Mouse (Mus musculus): ENCODE measurements around the gene Atp6v0a2. TPM values are rescaled to one million over a fixed set of nuclear protein-coding genes. Genes with fewer than 3 reads are reported as not detected.

Atp6v0a2 gene
- polyA plus RNA-seq, 1 experiment from 2014 or later, result 43.1 TPM

DNA sequence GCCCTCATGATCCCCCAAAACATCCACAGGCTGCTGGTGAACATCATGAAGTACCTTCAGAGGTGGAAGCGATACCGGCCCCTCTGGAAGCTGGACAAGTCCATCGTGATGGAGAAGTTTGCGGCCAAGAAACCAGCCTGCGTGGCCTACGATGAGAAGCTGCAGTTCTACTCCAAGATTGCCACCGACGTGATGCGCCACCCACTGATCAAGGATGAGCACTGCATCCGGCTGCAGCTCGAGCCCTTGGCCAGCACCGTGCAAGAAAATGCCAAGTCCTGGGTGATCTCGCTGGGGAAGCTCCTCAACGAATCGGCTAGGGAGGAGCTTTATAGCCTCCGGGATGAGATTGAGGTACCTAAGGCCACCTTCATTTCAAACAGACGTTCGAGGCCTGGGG lies 132.6 kb downstream of the Atp6v0a2 start:
- H3K4me3 ChIP-seq, result no peak overlapping the region
- H3K27me3 ChIP-seq, result no peaks in the 10 kb centered on the region
- 71% methylated on average over 18 of the region's 18 CpGs for WGBS
- H3K27ac ChIP-seq, result no peak overlapping the region
- no peaks in the 10 kb centered on the region for H3K4me1 ChIP-seq (replicated peaks)
- no peak overlapping the region for H3K4me2 ChIP-seq
- H3K36me3 ChIP-seq, result no peaks in the 10 kb centered on the region
- no peak overlapping the region for H3K9ac ChIP-seq
- ATAC-seq (ENCODE audit: low FRiP score), result no peak
- no peaks in the 10 kb centered on the region for H3K9me3 ChIP-seq

DNA sequence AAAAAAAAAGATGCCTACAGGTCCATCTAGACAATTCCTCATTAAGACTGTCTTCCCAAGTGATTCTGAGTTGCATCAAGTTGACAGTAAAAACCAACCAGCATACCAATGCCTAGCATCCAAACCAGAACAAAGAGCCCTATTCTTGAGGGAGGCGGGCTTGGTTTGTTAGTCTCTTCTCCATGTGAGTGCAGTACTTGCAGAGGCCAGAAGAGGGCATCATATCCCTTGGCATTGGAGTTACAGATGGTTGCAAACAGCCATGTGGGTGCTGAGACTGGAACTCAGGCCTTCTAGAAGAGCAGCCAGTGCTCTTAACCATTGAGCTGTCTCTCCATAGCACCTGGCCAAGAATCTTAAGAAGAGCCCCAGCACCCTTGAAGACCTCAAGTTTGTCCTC lies 133.4 kb downstream of the Atp6v0a2 start:
- H3K4me1 ChIP-seq (replicated peaks), result no peaks in the 10 kb centered on the region
- ATAC-seq (ENCODE audit: low FRiP score), result no peak
- H3K9ac ChIP-seq, result no peak overlapping the region
- 97% methylated on average over 1 of the region's 1 CpGs for WGBS
- no peak overlapping the region for H3K27ac ChIP-seq
- no peaks in the 10 kb centered on the region for H3K36me3 ChIP-seq
- no peak overlapping the region for H3K4me2 ChIP-seq
- H3K4me3 ChIP-seq, result no peak overlapping the region
- no peaks in the 10 kb centered on the region for H3K9me3 ChIP-seq
- no peaks in the 10 kb centered on the region for H3K27me3 ChIP-seq

Other genes with a start within 250 kb of the Atp6v0a2 start
- 108 and 115 TPM in 2 replicates for gene Sbno1, start 202.6 kb upstream of the Atp6v0a2 start, polyA plus RNA-seq (2015; fragmentation: Nextera tagmentation; extraction: Ambion mirVana)
- gene Kmt5a, start 188.6 kb upstream of the Atp6v0a2 start, polyA plus RNA-seq (2015; fragmentation: Nextera tagmentation; extraction: Ambion mirVana), result 18.0 and 20.6 TPM in 2 replicates
- 21.2 and 23.8 TPM in 2 replicates for gene Rilpl2, start 150.2 kb upstream of the Atp6v0a2 start, polyA plus RNA-seq (2015; fragmentation: Nextera tagmentation; extraction: Ambion mirVana)
- gene Snrnp35, start 145.4 kb upstream of the Atp6v0a2 start, polyA plus RNA-seq (2015; fragmentation: Nextera tagmentation; extraction: Ambion mirVana), result 22.5 and 27.5 TPM in 2 replicates
- 11.5 and 12.1 TPM in 2 replicates for gene Rilpl1, start 97.2 kb upstream of the Atp6v0a2 start, polyA plus RNA-seq (2015; fragmentation: Nextera tagmentation; extraction: Ambion mirVana)
- gene Tmed2, start 87.9 kb upstream of the Atp6v0a2 start, polyA plus RNA-seq (2015; fragmentation: Nextera tagmentation; extraction: Ambion mirVana), result 360 and 367 TPM in 2 replicates
- 26.4 and 27.5 TPM in 2 replicates for gene Ddx55, start 75.7 kb upstream of the Atp6v0a2 start, polyA plus RNA-seq (2015; fragmentation: Nextera tagmentation; extraction: Ambion mirVana)
- 65.7 and 72.0 TPM in 2 replicates for gene Eif2b1, start 49.4 kb upstream of the Atp6v0a2 start, polyA plus RNA-seq (2015; fragmentation: Nextera tagmentation; extraction: Ambion mirVana)
- 50.3 TPM in 2 replicates for gene Gtf2h3, start 49.4 kb upstream of the Atp6v0a2 start, polyA plus RNA-seq (2015; fragmentation: Nextera tagmentation; extraction: Ambion mirVana)
- gene Dnah10, start 96.5 kb downstream of the Atp6v0a2 start, polyA plus RNA-seq (2015; fragmentation: Nextera tagmentation; extraction: Ambion mirVana), result 0.09 and 0.14 TPM in 2 replicates
- gene Ccdc92, start 233.8 kb downstream of the Atp6v0a2 start, polyA plus RNA-seq (2015; fragmentation: Nextera tagmentation; extraction: Ambion mirVana), result 32.8 and 33.5 TPM in 2 replicates
- gene Zfp664, start 234.1 kb downstream of the Atp6v0a2 start, polyA plus RNA-seq (2015; fragmentation: Nextera tagmentation; extraction: Ambion mirVana), result 134 and 137 TPM in 2 replicates

Data from hindbrain, embryonic 13.5 days (tissue).